Mouse (Mus musculus) olfactory bulb, adult 2 months (tissue): ENCODE data around the gene Car6.

Source experiments
- CTCF ChIP-seq: fragments of 200-500 bp; IDR thresholded peaks from 2 replicates; pipeline ENCODE4 v1.5.1; 2012; ENCODE audit warnings: low read depth, mild to moderate bottlenecking, low read length, moderate library complexity; ENCODE audit not compliant: insufficient read depth
- POLR2A ChIP-seq: fragments of 200-500 bp; IDR thresholded peaks from 2 replicates; pipeline ENCODE4 v1.6.1; 2012; ENCODE audit warnings: mild to moderate bottlenecking, low read depth, low read length, moderate library complexity; ENCODE audit not compliant: insufficient read depth

GRCm38 (mm10) chr4:150159458-150159857 lies 41.7 kb downstream of the Car6 start:
- TF ChIP-seq POLR2A (no peak), CTCF (no peak)
